Mouse (Mus musculus) CH12.LX (cell line): ENCODE data around the gene Scnn1a. TPM values are rescaled to one million over a fixed set of nuclear protein-coding genes. Genes with fewer than 3 reads are reported as not detected.

Experiments used
- DNase-seq: peaks from one replicate; pipeline ENCODE4 v3.0.0-alpha.2; 2013; ENCODE audit errors: extremely low read depth
- H3K27ac ChIP-seq: 2 replicates; pipeline ENCODE4 v1.5.1; 2012; ENCODE audit warnings: low read depth, mild to moderate bottlenecking, control low read depth, moderate library complexity; ENCODE audit not compliant: insufficient read depth
- H3K27me3 ChIP-seq: replicated peaks from 2 replicates; pipeline ENCODE3; 2012; ENCODE audit warnings: inconsistent platforms
- H3K36me3 ChIP-seq, 2 experiments: replicated peaks in 1 of 2; 2 replicates each; pipeline versions ENCODE3 to v1.6.1; 2012; ENCODE audit warnings: inconsistent platforms in 1 of 2, low read length in 1 of 2, mild to moderate bottlenecking in 1 of 2, mixed read lengths in 1 of 2, moderate library complexity in 1 of 2; ENCODE audit not compliant: control insufficient read depth in 1 of 2, insufficient read depth in 1 of 2
- H3K4me1 ChIP-seq, 2 experiments: 2 replicates each; pipeline ENCODE4 v1.6.1; 2012; ENCODE audit warnings: inconsistent platforms in 1 of 2, moderate library complexity in 1 of 2; ENCODE audit not compliant: insufficient read depth in 2 of 2, control insufficient read depth in 1 of 2
- H3K4me2 ChIP-seq: 2 replicates; pipeline ENCODE4 v1.6.1; 2012; ENCODE audit warnings: low read depth, mild to moderate bottlenecking, control low read depth; ENCODE audit not compliant: poor library complexity, insufficient read depth, severe bottlenecking
- H3K4me3 ChIP-seq, 3 experiments: fragments of 150-350 bp in 1 of 3; sonication (generic) in 1 of 3; replicated peaks in 1 of 3; 2 replicates each; pipeline versions ENCODE3 to v1.5.1; 2011 to 2012; ENCODE audit warnings: low read depth in 2 of 3, low read length in 2 of 3, mild to moderate bottlenecking in 2 of 3, moderate library complexity in 2 of 3, control low read depth in 1 of 3, improper control_type of control experiment in 1 of 3, inconsistent platforms in 1 of 3, mixed read lengths in 1 of 3; ENCODE audit not compliant: poor library complexity in 1 of 3
- H3K79me2 ChIP-seq: replicated peaks from 2 replicates; pipeline ENCODE4 v1.6.1; 2012; ENCODE audit warnings: mild to moderate bottlenecking, moderate library complexity; ENCODE audit not compliant: control insufficient read depth, poor library complexity, insufficient read depth, severe bottlenecking; ENCODE audit errors: extremely low read depth
- H3K9ac ChIP-seq: 2 replicates; pipeline ENCODE4 v1.6.1; 2012; ENCODE audit warnings: low read depth, mild to moderate bottlenecking, control low read depth, moderate library complexity; ENCODE audit not compliant: insufficient read depth
- H3K9me3 ChIP-seq: replicated peaks from 2 replicates; pipeline ENCODE3; 2012; ENCODE audit warnings: low read length, inconsistent platforms, mixed read lengths
- BHLHE40 ChIP-seq: IDR thresholded peaks from 2 replicates; pipeline ENCODE4 v1.6.1; 2011; ENCODE audit warnings: mild to moderate bottlenecking, low read depth, low read length, improper control_type of control experiment
- CHD1 ChIP-seq: IDR thresholded peaks from 2 replicates; pipeline ENCODE4 v1.6.1; 2012; ENCODE audit warnings: low read depth, low read length, improper control_type of control experiment, inconsistent platforms
- CHD2 ChIP-seq: IDR thresholded peaks from 2 replicates; pipeline ENCODE4 v1.6.1; 2011; ENCODE audit warnings: low read length, improper control_type of control experiment
- CTCF ChIP-seq, 2 experiments: IDR thresholded peaks in 1 of 2; conservative IDR thresholded peaks in 1 of 2; 2 replicates each; pipeline ENCODE4 v1.5.1; 2011 to 2012; ENCODE audit warnings: low read depth in 2 of 2, low read length in 2 of 2, improper control_type of control experiment in 1 of 2, inconsistent platforms in 1 of 2, mild to moderate bottlenecking in 1 of 2, moderate library complexity in 1 of 2
- E2F4 ChIP-seq: IDR thresholded peaks from 2 replicates; pipeline ENCODE4 v1.6.1; 2011; ENCODE audit warnings: low read depth, low read length, improper control_type of control experiment; ENCODE audit not compliant: insufficient replicate concordance
- ELF1 ChIP-seq: IDR thresholded peaks from 2 replicates; pipeline ENCODE4 v1.6.1; 2014; ENCODE audit warnings: low read depth, mild to moderate bottlenecking, inconsistent platforms, low read length, improper control_type of control experiment
- EP300 ChIP-seq: IDR thresholded peaks from 2 replicates; pipeline ENCODE4 v1.6.1; 2011; ENCODE audit warnings: low read length, improper control_type of control experiment
- GABPA ChIP-seq: IDR thresholded peaks from 2 replicates; pipeline ENCODE4 v1.6.1; 2012; ENCODE audit warnings: low read depth, low read length, improper control_type of control experiment, inconsistent platforms; ENCODE audit not compliant: insufficient replicate concordance
- HCFC1 ChIP-seq: IDR thresholded peaks from 2 replicates; pipeline ENCODE4 v1.6.1; 2012; ENCODE audit warnings: low read depth, mild to moderate bottlenecking, inconsistent platforms, low read length, improper control_type of control experiment
- IRF4 ChIP-seq: IDR thresholded peaks from 2 replicates; pipeline ENCODE4 v1.6.1; 2014; ENCODE audit warnings: low read depth, mild to moderate bottlenecking, inconsistent platforms, low read length, improper control_type of control experiment
- JUND ChIP-seq: conservative IDR thresholded peaks from 2 replicates; pipeline ENCODE4 v1.6.1; 2011; ENCODE audit warnings: low read depth, low read length, improper control_type of control experiment
- KAT2A ChIP-seq: IDR thresholded peaks from 2 replicates; pipeline ENCODE4 v1.6.1; 2012; ENCODE audit warnings: low read length, improper control_type of control experiment, inconsistent platforms; ENCODE audit not compliant: insufficient replicate concordance
- MAFK ChIP-seq: IDR thresholded peaks from 2 replicates; pipeline ENCODE4 v1.6.1; 2011; ENCODE audit warnings: low read length, improper control_type of control experiment; ENCODE audit not compliant: insufficient replicate concordance
- RAD21 ChIP-seq: IDR thresholded peaks from 2 replicates; pipeline ENCODE4 v1.6.1; 2011; ENCODE audit warnings: low read depth, mild to moderate bottlenecking, low read length, improper control_type of control experiment, moderate library complexity
- RCOR1 ChIP-seq: conservative IDR thresholded peaks from 2 replicates; pipeline ENCODE4 v1.6.1; 2012; ENCODE audit warnings: low read depth, mild to moderate bottlenecking, inconsistent platforms, low read length, improper control_type of control experiment
- SIN3A ChIP-seq: IDR thresholded peaks from 2 replicates; pipeline ENCODE4 v1.6.1; 2012; ENCODE audit warnings: low read length, improper control_type of control experiment, inconsistent platforms
- TBP ChIP-seq: conservative IDR thresholded peaks from 2 replicates; pipeline ENCODE4 v1.6.1; 2011; ENCODE audit warnings: low read depth, low read length, improper control_type of control experiment
- UBTF ChIP-seq: IDR thresholded peaks from 2 replicates; pipeline ENCODE4 v1.6.1; 2012; ENCODE audit warnings: low read depth, mild to moderate bottlenecking, inconsistent platforms, low read length, improper control_type of control experiment, moderate library complexity
- USF1 ChIP-seq: IDR thresholded peaks from 2 replicates; pipeline ENCODE4 v1.6.1; 2014; ENCODE audit warnings: low read depth, mild to moderate bottlenecking, inconsistent platforms, low read length, improper control_type of control experiment
- USF2 ChIP-seq: conservative IDR thresholded peaks from 2 replicates; pipeline ENCODE4 v1.6.1; 2011; ENCODE audit warnings: low read depth, low read length, improper control_type of control experiment
- ZC3H11A ChIP-seq: IDR thresholded peaks from 2 replicates; pipeline ENCODE4 v1.6.1; 2012; ENCODE audit warnings: low read depth, mild to moderate bottlenecking, inconsistent platforms, low read length, improper control_type of control experiment
- ZMIZ1 ChIP-seq: IDR thresholded peaks from 2 replicates; pipeline ENCODE4 v1.6.1; 2012; ENCODE audit warnings: low read depth, mild to moderate bottlenecking, inconsistent platforms, low read length, improper control_type of control experiment
- ZNF384 ChIP-seq: IDR thresholded peaks from 2 replicates; pipeline ENCODE4 v1.6.1; 2012; ENCODE audit warnings: low read depth, low read length, improper control_type of control experiment, inconsistent platforms
- dilution Hi-C: fragments of 300-500 bp; cut with MboI; formaldehyde crosslinking; loops from 2 replicates; pipeline ENCODE4 v1.14.3; 2020; ENCODE audit warnings: low sequenced_read_pairs; ENCODE audit not compliant: extremely low pct_unique_long_range_greater_than_20kb, extremely low pct_ligation_motif_present
- in situ Hi-C: fragments of 300-500 bp; cut with MboI; formaldehyde crosslinking; loops from 3 replicates; pipeline ENCODE4 v1.14.3; 2019; ENCODE audit warnings: low sequenced_read_pairs, low pct_ligation_motif_present, low pct_unique_long_range_greater_than_20kb, mixed read lengths
- polyA plus RNA-seq: library from polyadenylated mRNA; unstranded; fragments of >175 nt; gene quantifications from 2 replicates; pipeline ENCODE4 v1.2.1, GENCODE M21; 2012; ENCODE audit warnings: low read depth; ENCODE audit not compliant: insufficient read length
- total RNA-seq, 2 experiments: library from RNA; depleted of rRNA; stranded (reverse); fragments of 300-350 nt in 1 of 2; fragments of >200 nt in 1 of 2; gene quantifications; 2 replicates each; pipeline ENCODE4 v1.2.3; 2012 to 2014

Scnn1a gene
- total and polyA plus RNA-seq, 3 experiments, result not detected

DNA sequence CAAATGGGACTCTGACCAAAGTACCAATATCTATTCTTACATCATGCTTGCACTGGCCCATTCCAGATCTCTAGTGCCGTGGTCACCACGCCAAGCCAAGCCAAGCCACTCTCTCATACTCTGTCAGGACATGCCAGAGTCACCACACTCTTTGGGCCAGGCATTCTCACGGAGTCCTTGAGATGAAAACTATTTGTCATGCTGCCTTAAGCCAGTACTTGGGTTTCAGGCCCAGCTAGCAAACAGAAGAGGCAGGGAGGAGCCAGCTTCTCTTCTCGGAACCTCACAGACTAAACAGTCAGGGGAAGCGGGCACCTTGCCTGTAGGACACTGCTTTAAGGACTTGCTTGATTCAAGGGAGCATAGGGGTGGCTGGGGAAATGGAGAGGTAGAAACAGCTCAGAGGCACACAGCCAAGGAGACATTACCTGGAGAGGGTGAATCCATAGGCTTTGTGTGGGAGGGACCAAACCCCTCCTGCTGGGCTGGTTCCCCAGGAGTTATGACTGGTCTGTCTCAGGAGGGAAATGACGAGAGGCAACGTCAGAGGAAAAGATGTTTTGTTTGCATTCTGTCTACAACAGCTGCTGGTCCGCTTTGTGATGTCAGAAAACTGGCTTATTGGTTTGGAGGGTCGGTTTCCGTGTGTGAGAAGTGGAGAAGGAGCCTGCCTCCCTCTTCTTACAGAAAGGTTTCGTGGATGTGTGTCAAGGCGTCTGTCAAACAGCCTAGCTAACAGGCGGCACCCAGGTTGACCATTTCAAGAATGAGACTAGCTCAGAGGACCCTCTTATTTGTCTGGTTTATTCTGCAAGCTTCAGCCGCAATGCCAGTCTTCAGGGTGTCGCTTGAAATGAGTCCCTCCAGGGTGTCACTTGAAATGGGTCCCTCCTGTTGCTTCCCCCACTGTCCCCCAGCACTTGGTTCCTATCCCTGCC lies 1.2 kb upstream of the Scnn1a start:
- Histone ChIP-seq H3K4me2 (no peak overlapping the region), H3K27me3 (peaks cover 94% of the 10 kb centered on the region), H3K36me3 (no peaks in the 10 kb centered on the region), H3K79me2 (no peaks in the 10 kb centered on the region), H3K4me1 (no peaks in the 10 kb centered on the region), H3K27ac (no peak overlapping the region), H3K9me3 (no peaks in the 10 kb centered on the region), H3K9ac (no peak overlapping the region), H3K4me3 (peak overlapping the region in 1 of 3 experiments; percentile 30)
- no peak for DNase-seq
- in situ Hi-C loops (no loop called here), dilution Hi-C loops (no loop called here)
- TF ChIP-seq ZNF384 (no peak), GABPA (no peak), IRF4 (no peak), UBTF (no peak), TBP (no peak), JUND (no peak), E2F4 (no peak), BHLHE40 (no peak), CHD1 (no peak), RCOR1 (no peak), RAD21 (no peak), CTCF (conservative IDR thresholded peaks at IDR 0.05 in 1 of 2, IDR thresholded peaks at IDR 0.05 in 1 of 2; ENCODE audit: low read depth in 2 of 2, low read length in 2 of 2) (no peak), USF1 (no peak), ZC3H11A (no peak)

DNA sequence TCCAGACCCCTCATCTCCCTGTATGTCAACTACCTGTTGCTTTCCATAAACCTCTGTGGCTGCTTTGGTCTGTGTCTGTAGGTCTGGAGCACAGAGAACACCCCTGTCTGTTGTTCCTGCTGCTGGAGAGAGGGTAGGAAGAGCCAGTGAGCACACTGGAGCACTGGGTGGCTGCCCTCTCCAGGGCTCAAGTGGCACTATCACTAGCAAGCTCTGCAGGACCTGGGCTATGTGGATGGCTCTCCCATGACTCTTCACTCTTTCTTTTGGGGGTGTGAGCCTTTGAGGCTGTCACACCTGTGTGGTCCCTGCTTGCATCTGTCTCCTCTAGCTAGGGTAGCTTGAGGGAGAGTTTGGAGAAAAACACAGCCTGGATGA lies 551 bp upstream of the Scnn1a start:
- no peak for DNase-seq
- H3K27me3 ChIP-seq, result peaks cover 95% of the 10 kb centered on the region
- no peak overlapping the region for H3K9ac ChIP-seq
- TF ChIP-seq CHD2 (no peak), MAFK (no peak), GABPA (no peak), USF2 (no peak), HCFC1 (no peak), SIN3A (no peak), CTCF (conservative IDR thresholded peaks at IDR 0.05 in 1 of 2, IDR thresholded peaks at IDR 0.05 in 1 of 2; ENCODE audit: low read depth in 2 of 2, low read length in 2 of 2) (no peak), ZMIZ1 (no peak), CHD1 (no peak), RAD21 (no peak), KAT2A (no peak), IRF4 (no peak), EP300 (no peak), ZNF384 (no peak), BHLHE40 (no peak), TBP (no peak), RCOR1 (no peak), ELF1 (no peak)
- no peaks in the 10 kb centered on the region for H3K36me3 ChIP-seq
- no peak overlapping the region for H3K4me2 ChIP-seq
- H3K79me2 ChIP-seq, result no peaks in the 10 kb centered on the region
- dilution Hi-C loops (no loop called here), in situ Hi-C loops (no loop called here)
- no peaks in the 10 kb centered on the region for H3K9me3 ChIP-seq
- H3K27ac ChIP-seq, result no peak overlapping the region
- H3K4me3 ChIP-seq, result no peak overlapping the region
- H3K4me1 ChIP-seq, result no peaks in the 10 kb centered on the region
